ENCODE assay signal across 8 mouse cellular contexts in genomic region chr2:6721460-6722401, GRCm38 (mm10).
A peak's percentile ranks its signal among the peaks of the same experiment; 100 is the strongest.
DNase-seq lines count a peak whose midpoint lies in the region; ATAC-seq and TF ChIP-seq lines count a peak whose summit lies in the region.

No protein-coding gene starts in this region.

- H3K9me3 ChIP-seq in kidney, embryonic 15.5 days (replicated peaks): no peaks in the 10 kb centered on the region
- no peaks in the 10 kb centered on the region for H3K9me3 ChIP-seq in intestine, postnatal 0 days (ENCODE audit: control insufficient read depth)
- no peaks in the 10 kb centered on the region for H3K9me3 ChIP-seq in liver, embryonic 16.5 days (replicated peaks; ENCODE audit: control insufficient read depth, low read length)
- H3K9me3 ChIP-seq in neural tube, embryonic 11.5 days (ENCODE audit: control insufficient read depth, low read length): no peaks in the 10 kb centered on the region

- no peaks in the 10 kb centered on the region for H3K36me3 ChIP-seq in kidney, embryonic 15.5 days
- H3K36me3 ChIP-seq in intestine, postnatal 0 days (ENCODE audit: control insufficient read depth, insufficient read depth): no peaks in the 10 kb centered on the region
- no peaks in the 10 kb centered on the region for H3K36me3 ChIP-seq in liver, embryonic 16.5 days (ENCODE audit: control insufficient read depth, insufficient read depth)
- H3K36me3 ChIP-seq in neural tube, embryonic 11.5 days (ENCODE audit: control insufficient read depth, insufficient read depth, low read length): no peaks in the 10 kb centered on the region

- peak; percentile 65 for ATAC-seq in kidney, embryonic 15.5 days (replicated peaks; ENCODE audit: low FRiP score)
- ATAC-seq in intestine, postnatal 0 days: peak; percentile 18; the same call in 1 of the 2 replicates
- peak; percentile 44 for ATAC-seq in liver, embryonic 16.5 days (ENCODE audit: low read depth)
- peak; percentile 90 for ATAC-seq in neural tube, embryonic 11.5 days (ENCODE audit: insufficient read depth, low FRiP score, low TSS enrichment)

- WGBS in kidney, embryonic 15.5 days: 5% methylated on average over 17 of the region's 17 CpGs
- WGBS in intestine, postnatal 0 days: 25% methylated on average over 17 of the region's 17 CpGs
- WGBS in liver, embryonic 16.5 days (ENCODE audit: insufficient replicate concordance): 10% methylated on average over 17 of the region's 17 CpGs
- 3% methylated on average over 17 of the region's 17 CpGs for WGBS in neural tube, embryonic 11.5 days

- no peaks in the 10 kb centered on the region for H3K27me3 ChIP-seq in kidney, embryonic 15.5 days
- no peaks in the 10 kb centered on the region for H3K27me3 ChIP-seq in intestine, postnatal 0 days (replicated peaks; ENCODE audit: control insufficient read depth, insufficient read depth, low read length)
- H3K27me3 ChIP-seq in liver, embryonic 16.5 days (ENCODE audit: control insufficient read depth, insufficient read depth, low read depth, low read length): no peaks in the 10 kb centered on the region
- H3K27me3 ChIP-seq in neural tube, embryonic 11.5 days (ENCODE audit: control insufficient read depth, insufficient read depth, low read length): no peaks in the 10 kb centered on the region

- peak overlapping the region; percentile 36 for H3K9ac ChIP-seq in kidney, embryonic 15.5 days
- H3K9ac ChIP-seq in intestine, postnatal 0 days (ENCODE audit: low read depth, low read length): no peak overlapping the region
- H3K9ac ChIP-seq in liver, embryonic 16.5 days (ENCODE audit: low read depth, low read length): peak overlapping the region; percentile 54
- H3K9ac ChIP-seq in neural tube, embryonic 11.5 days (ENCODE audit: low read length): peak overlapping the region; percentile 65

- DNase-seq in kidney, adult 9 months: no peak
- peak; percentile 26 to 39 for DNase-seq in cerebellum, postnatal 14 days
- peak; percentile 22 for DNase-seq in gastrocnemius, postnatal 10 days
- peak; percentile 63 for DNase-seq in neural tube, embryonic 11.5 days (ENCODE audit: low spot score)
- DNase-seq in yolk sac, embryonic 10.5 days (ENCODE audit: low spot score): peak; percentile 11

- peak overlapping the region; percentile 41; the same call in 1 of the 2 replicates for H3K27ac ChIP-seq in kidney, embryonic 15.5 days
- no peak overlapping the region for H3K27ac ChIP-seq in intestine, postnatal 0 days (ENCODE audit: low read depth, low read length)
- H3K27ac ChIP-seq in liver, embryonic 16.5 days (ENCODE audit: low read length): peak overlapping the region; percentile 79
- peak overlapping the region; percentile 84 for H3K27ac ChIP-seq in neural tube, embryonic 11.5 days (ENCODE audit: low read depth, low read length)

- H3K4me3 ChIP-seq in kidney, embryonic 15.5 days (replicated peaks): peak overlapping the region; percentile 42
- peak overlapping the region; percentile 32 for H3K4me3 ChIP-seq in intestine, postnatal 0 days (ENCODE audit: low read depth, low read length)
- peak overlapping the region; percentile 56 for H3K4me3 ChIP-seq in liver, embryonic 16.5 days (ENCODE audit: low read depth, low read length)
- H3K4me3 ChIP-seq in neural tube, embryonic 11.5 days (ENCODE audit: low read depth, low read length): peak overlapping the region; percentile 38

- TF ChIP-seq CTCF in intestine, postnatal 0 days (IDR thresholded peaks at IDR 0.05; ENCODE audit: low read depth): no peak

- peaks cover 20% of the 10 kb centered on the region for H3K4me1 ChIP-seq in kidney, embryonic 15.5 days
- H3K4me1 ChIP-seq in intestine, postnatal 0 days (replicated peaks; ENCODE audit: control insufficient read depth, insufficient read depth, low read length): no peaks in the 10 kb centered on the region
- H3K4me1 ChIP-seq in liver, embryonic 16.5 days (ENCODE audit: control insufficient read depth, low read depth, low read length): no peaks in the 10 kb centered on the region
- H3K4me1 ChIP-seq in neural tube, embryonic 11.5 days (ENCODE audit: control insufficient read depth, insufficient read depth, low read length): peaks cover 6% of the 10 kb centered on the region

- H3K4me2 ChIP-seq in kidney, embryonic 15.5 days: peak overlapping the region; percentile 82
- peak overlapping the region; percentile 65 for H3K4me2 ChIP-seq in intestine, postnatal 0 days (replicated peaks; ENCODE audit: low read depth)
- H3K4me2 ChIP-seq in liver, embryonic 16.5 days (ENCODE audit: low read depth, low read length): peak overlapping the region; percentile 49
- peak overlapping the region; percentile 85 for H3K4me2 ChIP-seq in neural tube, embryonic 11.5 days (ENCODE audit: low read depth)

Comparison
In these comparisons a context has a peak if more than half of its experiments do, and no peak if none do; other contexts are left out.
1. ATAC-seq: peak in every context shown above with its lines; median percentile 90 in neural tube, embryonic 11.5 days; 65 in kidney, embryonic 15.5 days; 44 in liver, embryonic 16.5 days; 18 in intestine, postnatal 0 days.